Mouse (Mus musculus): ENCODE data around the gene Gk5. TPM values are rescaled to one million over a fixed set of nuclear protein-coding genes. Genes with fewer than 3 reads are reported as not detected.
A peak's percentile ranks its signal among the peaks of the same experiment; 100 is the strongest.
"Not testable (repeated sequence)": the region's sequence is repeated elsewhere in the genome, so short reads cannot be mapped to it uniquely, and the experiment has no call there.

The Gk5 gene
- polyA plus RNA-seq, 1 experiment from 2014 or later, result 6.2 TPM

- no peak overlapping the region for H3K4me2 ChIP-seq
- H3K27ac ChIP-seq, result no peak overlapping the region
- ATAC-seq (ENCODE audit: insufficient number of reproducible peaks, insufficient read depth, low FRiP score, low TSS enrichment, low read depth), result no peak
- H3K9me3 ChIP-seq, result no peaks in the 10 kb centered on the region
- no peaks in the 10 kb centered on the region for H3K4me1 ChIP-seq
- 92% methylated on average over 7 of the region's 7 CpGs for WGBS
- no peaks in the 10 kb centered on the region for H3K27me3 ChIP-seq
- H3K4me3 ChIP-seq, result no peak overlapping the region
- H3K9ac ChIP-seq, result no peak overlapping the region
- peaks cover 29% of the 10 kb centered on the region for H3K36me3 ChIP-seq
Measured at GRCm38 (mm10) chr9:96152801-96153200, 33.6 kb downstream of the Gk5 start.

GRCm38 (mm10) chr9:96158431-96158830 lies 39.3 kb downstream of the Gk5 start:
- no peak overlapping the region for H3K9ac ChIP-seq
- H3K9me3 ChIP-seq, result no peaks in the 10 kb centered on the region
- no peaks in the 10 kb centered on the region for H3K27me3 ChIP-seq
- H3K4me3 ChIP-seq, result no peak overlapping the region
- 25% methylated on average over 4 of the region's 4 CpGs for WGBS
- H3K4me1 ChIP-seq, result no peaks in the 10 kb centered on the region
- no peak overlapping the region for H3K4me2 ChIP-seq
- H3K36me3 ChIP-seq, result peaks cover 33% of the 10 kb centered on the region
- no peak for ATAC-seq (ENCODE audit: insufficient number of reproducible peaks, insufficient read depth, low FRiP score, low TSS enrichment, low read depth)
- peak overlapping the region; percentile 16; the same call in 1 of the 2 replicates for H3K27ac ChIP-seq

GRCm38 (mm10) chr9:96159047-96159446 lies 39.9 kb downstream of the Gk5 start:
- ATAC-seq (ENCODE audit: insufficient number of reproducible peaks, insufficient read depth, low FRiP score, low TSS enrichment, low read depth), result no peak
- 65% methylated on average over 3 of the region's 3 CpGs for WGBS
- H3K27me3 ChIP-seq, result no peaks in the 10 kb centered on the region

GRCm38 (mm10) chr9:96160767-96161166 lies 41.6 kb downstream of the Gk5 start:
- ATAC-seq (ENCODE audit: insufficient number of reproducible peaks, insufficient read depth, low FRiP score, low TSS enrichment, low read depth), result no peak
- no peaks in the 10 kb centered on the region for H3K27me3 ChIP-seq
- H3K9me3 ChIP-seq, result no peaks in the 10 kb centered on the region
- no peak overlapping the region for H3K4me3 ChIP-seq
- 21% methylated on average over 3 of the region's 3 CpGs for WGBS
- no peak overlapping the region for H3K9ac ChIP-seq
- no peak overlapping the region for H3K27ac ChIP-seq
- H3K36me3 ChIP-seq, result peaks cover 17% of the 10 kb centered on the region; the same call in 1 of the 2 replicates
- no peak overlapping the region for H3K4me2 ChIP-seq
- H3K4me1 ChIP-seq, result no peaks in the 10 kb centered on the region

More at GRCm38 (mm10) chr9:96159047-96159446, 39.9 kb downstream of the Gk5 start:
- peaks cover 29% of the 10 kb centered on the region for H3K36me3 ChIP-seq
- no peak overlapping the region for H3K4me2 ChIP-seq
- no peak overlapping the region for H3K9ac ChIP-seq
- no peak overlapping the region for H3K27ac ChIP-seq
- no peaks in the 10 kb centered on the region for H3K4me1 ChIP-seq
- H3K4me3 ChIP-seq, result no peak overlapping the region
- H3K9me3 ChIP-seq, result no peaks in the 10 kb centered on the region

- H3K9me3 ChIP-seq, result no peaks in the 10 kb centered on the region
- ATAC-seq (ENCODE audit: insufficient number of reproducible peaks, insufficient read depth, low FRiP score, low TSS enrichment, low read depth), result no peak
- 41% methylated on average over 5 of the region's 5 CpGs for WGBS
- no peaks in the 10 kb centered on the region for H3K4me1 ChIP-seq
- H3K4me2 ChIP-seq, result no peak overlapping the region
- H3K4me3 ChIP-seq, result no peak overlapping the region
- H3K36me3 ChIP-seq, result peaks cover 14% of the 10 kb centered on the region; the same call in 1 of the 2 replicates
- no peak overlapping the region for H3K27ac ChIP-seq
- H3K27me3 ChIP-seq, result no peaks in the 10 kb centered on the region
- no peak overlapping the region for H3K9ac ChIP-seq
Measured at GRCm38 (mm10) chr9:96162421-96162820, 43.3 kb downstream of the Gk5 start.

- H3K4me3 ChIP-seq, result no peak overlapping the region
- no peak overlapping the region for H3K9ac ChIP-seq
- no peak overlapping the region for H3K27ac ChIP-seq
- no peak for ATAC-seq (ENCODE audit: insufficient number of reproducible peaks, insufficient read depth, low FRiP score, low TSS enrichment, low read depth)
- no peaks in the 10 kb centered on the region for H3K4me1 ChIP-seq
- WGBS, result 96% methylated on average over 7 of the region's 7 CpGs
- no peak overlapping the region for H3K4me2 ChIP-seq
- H3K9me3 ChIP-seq, result no peaks in the 10 kb centered on the region
- no peaks in the 10 kb centered on the region for H3K27me3 ChIP-seq
- H3K36me3 ChIP-seq, result peaks cover 14% of the 10 kb centered on the region; the same call in 1 of the 2 replicates
Measured at GRCm38 (mm10) chr9:96163443-96163842, 44.3 kb downstream of the Gk5 start.

GRCm38 (mm10) chr9:96163983-96164382 lies 44.8 kb downstream of the Gk5 start:
- ATAC-seq (ENCODE audit: insufficient number of reproducible peaks, insufficient read depth, low FRiP score, low TSS enrichment, low read depth); H3K27me3 ChIP-seq: not testable (repeated sequence)
- WGBS, result 98% methylated on average over 15 of the region's 15 CpGs

GRCm38 (mm10) chr9:96167168-96167585 lies 48.0 kb downstream of the Gk5 start:
- peaks cover 13% of the 10 kb centered on the region; the same call in 1 of the 2 replicates for H3K36me3 ChIP-seq
- no peak overlapping the region for H3K4me2 ChIP-seq
- no peak for ATAC-seq (ENCODE audit: insufficient number of reproducible peaks, insufficient read depth, low FRiP score, low TSS enrichment, low read depth)
- no peak overlapping the region for H3K4me3 ChIP-seq
- no peak overlapping the region for H3K27ac ChIP-seq
- 23% methylated on average over 5 of the region's 5 CpGs for WGBS
- H3K27me3 ChIP-seq, result no peaks in the 10 kb centered on the region
- H3K9ac ChIP-seq, result no peak overlapping the region
- no peaks in the 10 kb centered on the region for H3K4me1 ChIP-seq
- no peaks in the 10 kb centered on the region for H3K9me3 ChIP-seq

More at GRCm38 (mm10) chr9:96163983-96164382, 44.8 kb downstream of the Gk5 start:
- H3K27ac ChIP-seq, H3K9ac ChIP-seq, H3K4me3 ChIP-seq, H3K4me2 ChIP-seq, H3K9me3 ChIP-seq, H3K4me1 ChIP-seq: not testable (repeated sequence)
- peaks cover 14% of the 10 kb centered on the region; the same call in 1 of the 2 replicates for H3K36me3 ChIP-seq

GRCm38 (mm10) chr9:96170600-96170999 lies 51.4 kb downstream of the Gk5 start:
- Histone ChIP-seq H3K27ac (no peak overlapping the region), H3K4me2 (no peak overlapping the region), H3K4me1 (no peaks in the 10 kb centered on the region), H3K36me3 (0 out of 2 replicates have a peak, but pooled peaks cover 9% of the 10 kb centered on the region), H3K4me3 (no peak overlapping the region), H3K27me3 (no peaks in the 10 kb centered on the region), H3K9ac (no peak overlapping the region), H3K9me3 (0 out of 2 replicates have a peak, but pooled peaks cover 3% of the 10 kb centered on the region)
- no peak for ATAC-seq (ENCODE audit: insufficient number of reproducible peaks, insufficient read depth, low FRiP score, low TSS enrichment, low read depth)
- WGBS, result 78% methylated on average over 3 of the region's 3 CpGs

GRCm38 (mm10) chr9:96184909-96185308 lies 65.7 kb downstream of the Gk5 start:
- Histone ChIP-seq H3K9me3 (no peaks in the 10 kb centered on the region), H3K4me2 (no peak overlapping the region), H3K9ac (no peak overlapping the region), H3K4me1 (no peaks in the 10 kb centered on the region), H3K27me3 (no peaks in the 10 kb centered on the region), H3K4me3 (no peak overlapping the region), H3K27ac (no peak overlapping the region), H3K36me3 (peaks cover 8% of the 10 kb centered on the region; the same call in 1 of the 2 replicates)
- ATAC-seq (ENCODE audit: insufficient number of reproducible peaks, insufficient read depth, low FRiP score, low TSS enrichment, low read depth), result no peak
- WGBS, result 88% methylated on average over 4 of the region's 4 CpGs

- Histone ChIP-seq H3K36me3 (peaks cover 8% of the 10 kb centered on the region; the same call in 1 of the 2 replicates), H3K9me3 (no peaks in the 10 kb centered on the region), H3K27ac (no peak overlapping the region), H3K27me3 (no peaks in the 10 kb centered on the region), H3K4me3 (no peak overlapping the region), H3K4me2 (no peak overlapping the region), H3K9ac (no peak overlapping the region), H3K4me1 (no peaks in the 10 kb centered on the region)
- no peak for ATAC-seq (ENCODE audit: insufficient number of reproducible peaks, insufficient read depth, low FRiP score, low TSS enrichment, low read depth)
- 79% methylated on average over 7 of the region's 7 CpGs for WGBS
Measured at GRCm38 (mm10) chr9:96186701-96187100, 67.5 kb downstream of the Gk5 start.

- H3K4me2 ChIP-seq, result peak within 1 kb of the TSS; percentile 90
- under 1% methylated on average over 81 of the region's 81 CpGs for WGBS
Measured at GRCm38 (mm10) chr9:96195885-96196622, 76.9 kb downstream of the Gk5 start, which contains the start of gene Tfdp2. Gene Tfdp2, plus strand, starts transcription at chr9:96196275.

More at GRCm38 (mm10) chr9:96195885-96196622, 76.9 kb downstream of the Gk5 start, which contains the start of gene Tfdp2:
- Histone ChIP-seq H3K4me1 (peaks cover 17% of the 10 kb centered on the region), H3K4me3 (peak within 1 kb of the TSS; percentile 87), H3K36me3 (no peaks in the 10 kb centered on the region), H3K27ac (peak within 1 kb of the TSS; percentile 91), H3K27me3 (no peaks in the 10 kb centered on the region), H3K9ac (peak within 1 kb of the TSS; percentile 86), H3K9me3 (no peaks in the 10 kb centered on the region)
- peak; percentile 98 for ATAC-seq (ENCODE audit: insufficient number of reproducible peaks, insufficient read depth, low FRiP score, low TSS enrichment, low read depth)

Data from embryonic facial prominence, embryonic 13.5 days (tissue).